Mouse (Mus musculus) myocyte (in vitro differentiated cells): ENCODE results near the gene Map2k3. TPM values are rescaled to one million over a fixed set of nuclear protein-coding genes. Genes with fewer than 3 reads are reported as not detected.

ENCODE experiments used
- H3K27me3 ChIP-seq: one replicate; pipeline ENCODE4 v1.6.1; 2011; ENCODE audit not compliant: control insufficient read depth, insufficient read depth, insufficient read length
- H3K36me3 ChIP-seq: one replicate; pipeline ENCODE4 v1.6.1; 2011; ENCODE audit not compliant: control insufficient read depth, insufficient read depth
- H3K4me2 ChIP-seq: one replicate; pipeline ENCODE4 v1.6.1; 2011; ENCODE audit warnings: low read depth, control low read depth
- H3K4me3 ChIP-seq: one replicate; pipeline ENCODE4 v1.5.1; 2011; ENCODE audit warnings: mild to moderate bottlenecking, control low read depth, moderate library complexity
- H3K79me2 ChIP-seq: one replicate; pipeline ENCODE4 v1.6.1; 2011; ENCODE audit not compliant: control insufficient read depth, insufficient read depth
- H3ac ChIP-seq: one replicate; pipeline ENCODE4 v1.6.1; 2011; ENCODE audit not compliant: control insufficient read depth, insufficient read length
- CEBPB ChIP-seq: IDR thresholded peaks from 2 replicates; pipeline ENCODE4 v1.6.1; 2011; ENCODE audit warnings: mild to moderate bottlenecking, moderate library complexity; ENCODE audit not compliant: poor library complexity, insufficient read depth, severe bottlenecking
- E2F4 ChIP-seq: IDR thresholded peaks from one replicate; pipeline ENCODE4 v1.6.1; 2011; ENCODE audit warnings: mild to moderate bottlenecking, control low read depth, moderate library complexity; ENCODE audit not compliant: insufficient read depth
- MAX ChIP-seq: IDR thresholded peaks from one replicate; pipeline ENCODE4 v1.6.1; 2011; ENCODE audit warnings: low read depth, mild to moderate bottlenecking, control low read depth
- MYOD1 ChIP-seq, 3 experiments: IDR thresholded peaks; one replicate each; pipeline ENCODE4 v1.6.1; 2011; ENCODE audit warnings: control low read depth in 2 of 3, low read depth in 2 of 3, mild to moderate bottlenecking in 2 of 3, moderate library complexity in 1 of 3; ENCODE audit not compliant: insufficient read length in 2 of 3, control insufficient read depth in 1 of 3
- MYOG ChIP-seq, 3 experiments: IDR thresholded peaks; one replicate each; pipeline ENCODE4 v1.6.1; 2011; ENCODE audit warnings: control low read depth in 2 of 3, low read depth in 2 of 3, mild to moderate bottlenecking in 2 of 3; ENCODE audit not compliant: insufficient read length in 2 of 3, control insufficient read depth in 1 of 3, insufficient read depth in 1 of 3
- POLR2A ChIP-seq: IDR thresholded peaks from one replicate; pipeline ENCODE4 v1.6.1; 2011; ENCODE audit warnings: low read depth, mild to moderate bottlenecking, control low read depth, moderate library complexity; ENCODE audit not compliant: insufficient read length
- POLR2AphosphoS2 ChIP-seq: IDR thresholded peaks from one replicate; pipeline ENCODE4 v1.6.1; 2011; ENCODE audit warnings: low read depth, control low read depth; ENCODE audit not compliant: insufficient read length
- REST ChIP-seq: IDR thresholded peaks from one replicate; pipeline ENCODE4 v1.6.1; 2011; ENCODE audit warnings: mild to moderate bottlenecking, control low read depth, moderate library complexity; ENCODE audit not compliant: insufficient read depth, insufficient read length
- SRF ChIP-seq: IDR thresholded peaks from one replicate; pipeline ENCODE4 v1.6.1; 2011; ENCODE audit warnings: low read depth; ENCODE audit not compliant: control insufficient read depth, insufficient read length
- TCF12 ChIP-seq: IDR thresholded peaks from one replicate; pipeline ENCODE4 v1.6.1; 2011; ENCODE audit warnings: mild to moderate bottlenecking, control low read depth; ENCODE audit not compliant: poor library complexity, insufficient read depth, severe bottlenecking
- TCF3 ChIP-seq: IDR thresholded peaks from one replicate; pipeline ENCODE4 v1.6.1; 2011; ENCODE audit warnings: low read depth, control low read depth; ENCODE audit not compliant: insufficient read length
- USF1 ChIP-seq: IDR thresholded peaks from one replicate; pipeline ENCODE4 v1.6.1; 2011; ENCODE audit warnings: low read depth, mild to moderate bottlenecking, control low read depth, moderate library complexity
- polyA plus RNA-seq: library from polyadenylated mRNA; unstranded; fragments of >200 nt; fragmentation: generic; extraction: Trizol; gene quantifications from one replicate; pipeline ENCODE4 v1.2.1, GENCODE M21; 2012; ENCODE audit warnings: missing spikeins

Map2k3 gene
- polyA plus RNA-seq, 1 experiment = 68.5 TPM

DNA sequence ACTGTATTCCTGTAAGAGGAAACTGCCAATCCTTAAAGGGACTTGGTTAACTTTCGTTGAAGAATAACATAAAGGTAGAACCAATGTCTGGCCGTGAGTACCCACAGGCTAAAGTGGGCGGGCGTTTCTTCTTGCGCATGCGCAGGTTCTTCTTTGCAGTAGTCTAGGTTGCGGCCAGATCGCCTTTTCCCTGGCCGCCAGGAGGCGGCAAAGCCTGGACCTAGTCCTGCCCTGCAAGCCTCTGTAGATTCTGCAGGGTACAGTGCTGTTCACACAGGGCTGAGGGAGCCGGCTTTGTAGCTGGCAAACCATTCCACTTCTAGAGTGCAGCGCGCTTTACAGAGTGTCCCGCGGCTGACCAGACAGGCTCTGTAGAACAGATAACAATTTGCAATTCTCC lies 22.0 kb downstream of the Map2k3 start:
- H3K4me3 ChIP-seq = no peak overlapping the region
- no peak overlapping the region for H3K4me2 ChIP-seq
- no peaks in the 10 kb centered on the region for H3K79me2 ChIP-seq
- TF ChIP-seq MYOD1 (IDR thresholded peaks at IDR 0.05; ENCODE audit: control insufficient read depth in 1 of 3, insufficient read length in 2 of 3, low read depth in 2 of 3) = peak in 1 of 3 experiments; percentile 13
- no peak for TF ChIP-seq TCF12
- TF ChIP-seq MYOG (IDR thresholded peaks at IDR 0.05; ENCODE audit: control insufficient read depth in 1 of 3, insufficient read depth in 1 of 3, insufficient read length in 2 of 3, low read depth in 2 of 3) = peak in 1 of 3 experiments; percentile 36
- no peak overlapping the region for H3ac ChIP-seq
- H3K36me3 ChIP-seq = peaks cover 12% of the 10 kb centered on the region
- no peaks in the 10 kb centered on the region for H3K27me3 ChIP-seq

DNA sequence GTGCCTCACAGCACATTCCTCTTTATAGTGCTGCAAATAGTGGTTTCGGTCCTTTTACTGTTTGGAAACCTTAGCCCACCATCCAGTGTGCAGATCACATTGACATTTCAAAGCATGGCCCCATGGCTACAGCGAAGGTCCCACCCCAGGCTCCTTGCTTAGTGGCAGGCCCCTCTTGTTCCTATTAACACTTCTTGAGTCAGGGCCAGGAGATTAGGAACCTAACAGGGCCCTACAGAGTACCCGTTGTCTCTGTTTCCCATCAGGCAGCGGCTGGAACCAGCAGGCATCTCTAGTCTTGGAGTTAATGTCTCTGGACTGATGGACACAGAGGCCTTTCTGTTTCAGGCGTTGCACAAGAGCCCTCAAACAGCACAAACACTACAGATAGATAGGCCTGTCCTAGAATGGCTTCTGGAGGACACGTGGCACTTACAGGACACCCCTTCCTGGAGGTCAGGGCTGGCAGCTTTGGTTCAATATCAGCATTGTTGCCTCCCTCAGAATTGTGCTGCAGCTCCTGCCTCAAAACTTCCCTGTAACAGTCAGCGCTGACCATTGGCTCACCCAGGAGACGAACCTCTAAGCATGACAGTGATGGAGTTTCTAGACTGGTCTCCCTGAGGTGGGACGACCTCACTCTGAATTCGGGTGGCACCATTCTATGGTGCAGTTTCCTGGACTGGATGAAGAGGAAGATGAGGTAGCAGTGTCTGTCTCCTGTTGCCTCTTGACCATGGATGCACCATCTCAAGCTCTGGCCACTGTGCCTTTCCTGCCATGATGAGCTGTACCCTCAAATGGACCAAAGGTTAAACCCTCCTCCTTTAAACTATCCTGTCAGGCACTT lies 22.6 kb downstream of the Map2k3 start:
- Histone ChIP-seq H3K4me2 (no peak overlapping the region), H3K79me2 (no peaks in the 10 kb centered on the region), H3K27me3 (no peaks in the 10 kb centered on the region), H3ac (no peak overlapping the region), H3K4me3 (no peak overlapping the region), H3K36me3 (peaks cover 6% of the 10 kb centered on the region)
- TF ChIP-seq POLR2AphosphoS2 = no peak
- TF ChIP-seq TCF12 = no peak
- TF ChIP-seq USF1 = no peak
- TF ChIP-seq TCF3 = no peak
- no peak for TF ChIP-seq REST
- TF ChIP-seq POLR2A = no peak
- no peak for TF ChIP-seq SRF
- no peak for TF ChIP-seq E2F4

DNA sequence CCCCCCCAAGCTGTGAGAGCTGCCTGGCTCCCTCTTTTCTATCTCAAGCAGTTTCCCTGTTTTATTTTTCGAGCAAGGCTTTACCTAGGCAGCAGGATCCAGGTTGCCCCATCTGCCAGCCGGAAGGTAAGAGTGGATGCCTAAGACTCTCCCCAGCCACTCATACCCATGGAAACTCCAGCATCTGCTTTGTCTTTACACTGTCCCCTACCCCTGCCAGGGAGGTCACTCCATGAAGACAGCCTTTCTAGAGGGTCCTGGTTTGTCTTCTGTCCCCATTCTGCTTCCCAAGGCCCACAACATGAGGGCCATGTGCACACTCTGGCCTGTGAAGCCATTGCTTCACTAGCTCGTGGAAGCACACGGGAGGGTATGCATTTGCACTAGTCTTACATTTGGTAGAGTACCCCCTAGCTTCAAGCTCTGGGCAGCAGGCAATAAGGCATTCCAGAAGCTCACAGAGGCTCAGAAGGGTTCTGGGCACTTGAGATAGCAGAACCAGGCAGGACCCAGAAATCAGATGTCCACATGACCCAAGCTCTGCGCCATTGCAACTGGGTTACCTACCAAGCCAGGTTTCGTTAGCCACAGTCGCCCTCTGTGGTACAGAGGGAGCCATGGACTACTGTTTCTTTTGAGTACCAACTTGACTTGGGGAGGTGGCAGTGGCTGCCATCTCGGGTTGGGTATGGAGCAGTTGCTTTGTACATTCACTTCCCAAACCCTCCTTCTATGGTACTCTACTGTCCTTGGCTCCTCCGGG lies 24.0 kb downstream of the Map2k3 start:
- no peak overlapping the region for H3K4me3 ChIP-seq
- H3K36me3 ChIP-seq = peaks cover 5% of the 10 kb centered on the region
- no peaks in the 10 kb centered on the region for H3K79me2 ChIP-seq
- no peak overlapping the region for H3K4me2 ChIP-seq
- H3ac ChIP-seq = no peak overlapping the region
- TF ChIP-seq POLR2A (no peak), MYOD1 (IDR thresholded peaks at IDR 0.05; ENCODE audit: control insufficient read depth in 1 of 3, insufficient read length in 2 of 3, low read depth in 2 of 3) (no peak), USF1 (no peak), POLR2AphosphoS2 (no peak), E2F4 (no peak), TCF3 (no peak), CEBPB (no peak), REST (no peak), TCF12 (no peak), MAX (no peak), SRF (no peak), MYOG (IDR thresholded peaks at IDR 0.05; ENCODE audit: control insufficient read depth in 1 of 3, insufficient read depth in 1 of 3, insufficient read length in 2 of 3, low read depth in 2 of 3) (no peak)
- no peaks in the 10 kb centered on the region for H3K27me3 ChIP-seq

DNA sequence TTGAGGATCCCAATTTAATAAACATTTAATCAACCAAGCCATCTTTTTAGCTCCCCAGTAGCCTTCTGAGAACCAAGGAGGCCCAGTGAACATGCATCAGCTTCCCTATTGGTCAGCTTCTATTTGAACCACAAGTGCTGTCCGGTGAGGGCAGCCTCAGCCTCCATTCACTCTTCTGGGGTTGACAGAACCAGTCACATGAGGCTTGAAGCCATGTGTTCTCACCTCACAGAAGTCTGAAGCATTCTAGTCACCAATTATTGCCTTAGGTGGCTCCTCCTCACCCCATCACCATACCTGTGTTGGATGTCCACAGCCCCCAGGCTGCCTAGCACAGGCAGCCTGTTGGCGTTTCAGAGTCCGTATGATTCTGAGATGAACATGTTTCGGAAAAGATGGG lies 27.1 kb downstream of the Map2k3 start:
- Histone ChIP-seq H3ac (no peak overlapping the region), H3K27me3 (no peaks in the 10 kb centered on the region), H3K36me3 (no peaks in the 10 kb centered on the region), H3K4me2 (no peak overlapping the region), H3K4me3 (no peak overlapping the region), H3K79me2 (no peaks in the 10 kb centered on the region)
- TF ChIP-seq MYOG (IDR thresholded peaks at IDR 0.05; ENCODE audit: control insufficient read depth in 1 of 3, insufficient read depth in 1 of 3, insufficient read length in 2 of 3, low read depth in 2 of 3) = no peak
- TF ChIP-seq USF1 = no peak
- no peak for TF ChIP-seq CEBPB
- no peak for TF ChIP-seq POLR2AphosphoS2
- TF ChIP-seq TCF12 = no peak
- TF ChIP-seq E2F4 = no peak
- no peak for TF ChIP-seq MYOD1 (IDR thresholded peaks at IDR 0.05; ENCODE audit: control insufficient read depth in 1 of 3, insufficient read length in 2 of 3, low read depth in 2 of 3)
- no peak for TF ChIP-seq REST
- TF ChIP-seq TCF3 = no peak
- TF ChIP-seq MAX = no peak
- TF ChIP-seq SRF = no peak
- no peak for TF ChIP-seq POLR2A

DNA sequence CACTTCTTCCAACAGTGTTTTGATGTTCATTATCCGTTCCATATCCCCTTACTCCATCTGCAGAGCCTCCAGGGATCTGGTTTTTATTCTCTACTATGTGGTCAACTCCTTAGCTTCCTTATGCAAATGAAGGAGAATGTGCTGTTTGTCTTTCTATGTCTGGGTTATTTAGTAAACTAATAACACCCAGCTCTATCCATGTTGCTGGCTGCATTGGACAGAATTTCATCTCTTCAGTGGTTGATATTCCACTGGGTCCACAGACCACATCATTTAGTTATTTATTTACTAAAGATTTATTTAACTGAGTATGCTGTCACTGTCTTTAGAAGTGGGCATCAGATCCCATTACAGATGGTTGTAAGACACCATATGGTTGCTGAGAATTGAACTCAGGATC lies 29.3 kb downstream of the Map2k3 start:
- Histone ChIP-seq H3K79me2 (no peaks in the 10 kb centered on the region), H3K4me3 (no peak overlapping the region), H3K4me2 (no peak overlapping the region), H3ac (no peak overlapping the region), H3K27me3 (no peaks in the 10 kb centered on the region), H3K36me3 (no peaks in the 10 kb centered on the region)
- no peak for TF ChIP-seq MAX
- TF ChIP-seq MYOD1 (IDR thresholded peaks at IDR 0.05; ENCODE audit: control insufficient read depth in 1 of 3, insufficient read length in 2 of 3, low read depth in 2 of 3) = no peak
- TF ChIP-seq POLR2A = no peak
- no peak for TF ChIP-seq USF1
- no peak for TF ChIP-seq TCF12
